Mouse (Mus musculus): ENCODE measurements around the gene Ap5b1.
A peak's percentile ranks its signal among the peaks of the same experiment; 100 is the strongest.

The Ap5b1 gene

GRCm38 (mm10) chr19:5609171-5609546, 41.3 kb downstream of the Ap5b1 start:
- TF ChIP-seq CTCF (conservative IDR thresholded peaks at IDR 0.05; ENCODE audit: low read length), result no peak
- no peak for TF ChIP-seq NANOG (IDR thresholded peaks at IDR 0.05; ENCODE audit: borderline replicate concordance, low read length)
- TF ChIP-seq POU5F1 (IDR thresholded peaks at IDR 0.05; ENCODE audit: borderline replicate concordance, low read length), result no peak
- Histone ChIP-seq H3K4me1 (replicated peaks; ENCODE audit: low read depth, low read length) (peaks cover 64% of the 10 kb centered on the region), H3K36me3 (ENCODE audit: insufficient read depth, low read length) (peaks cover 50% of the 10 kb centered on the region), H3K27me3 (ENCODE audit: insufficient read depth, low read length) (no peaks in the 10 kb centered on the region), H3K4me3 (replicated peaks; ENCODE audit: low read length) (peak overlapping the region; percentile 93), H3K9me3 (ENCODE audit: low read length) (no peaks in the 10 kb centered on the region)

GRCm38 (mm10) chr19:5609547-5610404, 42.0 kb downstream of the Ap5b1 start, which contains the start of gene Kat5:
Gene Kat5 (minus strand): TSS chr19:5610237.
- TF ChIP-seq CTCF (conservative IDR thresholded peaks at IDR 0.05; ENCODE audit: low read length), result no peak
- TF ChIP-seq POU5F1 (IDR thresholded peaks at IDR 0.05; ENCODE audit: borderline replicate concordance, low read length), result no peak
- no peak for TF ChIP-seq NANOG (IDR thresholded peaks at IDR 0.05; ENCODE audit: borderline replicate concordance, low read length)
- Histone ChIP-seq H3K4me3 (replicated peaks; ENCODE audit: low read length) (peak within 1 kb of the TSS; percentile 93), H3K9me3 (ENCODE audit: low read length) (no peaks in the 10 kb centered on the region), H3K36me3 (ENCODE audit: insufficient read depth, low read length) (peaks cover 44% of the 10 kb centered on the region), H3K4me1 (replicated peaks; ENCODE audit: low read depth, low read length) (peaks cover 58% of the 10 kb centered on the region), H3K27me3 (ENCODE audit: insufficient read depth, low read length) (no peaks in the 10 kb centered on the region)

GRCm38 (mm10) chr19:5611973-5612372, 44.1 kb downstream of the Ap5b1 start:
- Histone ChIP-seq H3K4me1 (replicated peaks; ENCODE audit: low read depth, low read length) (peaks cover 45% of the 10 kb centered on the region), H3K4me3 (replicated peaks; ENCODE audit: low read length) (no peak overlapping the region), H3K9me3 (ENCODE audit: low read length) (no peaks in the 10 kb centered on the region), H3K36me3 (ENCODE audit: insufficient read depth, low read length) (peaks cover 22% of the 10 kb centered on the region), H3K27me3 (ENCODE audit: insufficient read depth, low read length) (no peaks in the 10 kb centered on the region)
- TF ChIP-seq CTCF (conservative IDR thresholded peaks at IDR 0.05; ENCODE audit: low read length) (no peak), NANOG (IDR thresholded peaks at IDR 0.05; ENCODE audit: borderline replicate concordance, low read length) (no peak), POU5F1 (IDR thresholded peaks at IDR 0.05; ENCODE audit: borderline replicate concordance, low read length) (no peak)

GRCm38 (mm10) chr19:5612762-5613411, 45.1 kb downstream of the Ap5b1 start:
- Histone ChIP-seq H3K4me3 (replicated peaks; ENCODE audit: low read length) (no peak overlapping the region), H3K4me1 (replicated peaks; ENCODE audit: low read depth, low read length) (peaks cover 50% of the 10 kb centered on the region), H3K9me3 (ENCODE audit: low read length) (no peaks in the 10 kb centered on the region), H3K36me3 (ENCODE audit: insufficient read depth, low read length) (peaks cover 12% of the 10 kb centered on the region), H3K27me3 (ENCODE audit: insufficient read depth, low read length) (no peaks in the 10 kb centered on the region)
- TF ChIP-seq NANOG (IDR thresholded peaks at IDR 0.05; ENCODE audit: borderline replicate concordance, low read length) (no peak), POU5F1 (IDR thresholded peaks at IDR 0.05; ENCODE audit: borderline replicate concordance, low read length) (no peak), CTCF (conservative IDR thresholded peaks at IDR 0.05; ENCODE audit: low read length) (no peak)

- Histone ChIP-seq H3K36me3 (ENCODE audit: insufficient read depth, low read length) (no peaks in the 10 kb centered on the region), H3K4me3 (replicated peaks; ENCODE audit: low read length) (no peak overlapping the region), H3K27me3 (ENCODE audit: insufficient read depth, low read length) (no peaks in the 10 kb centered on the region), H3K4me1 (replicated peaks; ENCODE audit: low read depth, low read length) (peaks cover 41% of the 10 kb centered on the region), H3K9me3 (ENCODE audit: low read length) (no peaks in the 10 kb centered on the region)
- no peak for TF ChIP-seq NANOG (IDR thresholded peaks at IDR 0.05; ENCODE audit: borderline replicate concordance, low read length)
- no peak for TF ChIP-seq POU5F1 (IDR thresholded peaks at IDR 0.05; ENCODE audit: borderline replicate concordance, low read length)
- TF ChIP-seq CTCF (conservative IDR thresholded peaks at IDR 0.05; ENCODE audit: low read length), result no peak
Observed at GRCm38 (mm10) chr19:5614953-5615352, 47.1 kb downstream of the Ap5b1 start.

- peaks cover 24% of the 10 kb centered on the region for H3K4me1 ChIP-seq (replicated peaks; ENCODE audit: low read depth, low read length)
- H3K9me3 ChIP-seq (ENCODE audit: low read length), result no peaks in the 10 kb centered on the region
- H3K36me3 ChIP-seq (ENCODE audit: insufficient read depth, low read length), result no peaks in the 10 kb centered on the region
- no peak overlapping the region for H3K4me3 ChIP-seq (replicated peaks; ENCODE audit: low read length)
- TF ChIP-seq NANOG (IDR thresholded peaks at IDR 0.05; ENCODE audit: borderline replicate concordance, low read length) (no peak), CTCF (conservative IDR thresholded peaks at IDR 0.05; ENCODE audit: low read length) (no peak), POU5F1 (IDR thresholded peaks at IDR 0.05; ENCODE audit: borderline replicate concordance, low read length) (no peak)
- H3K27me3 ChIP-seq (ENCODE audit: insufficient read depth, low read length), result no peaks in the 10 kb centered on the region
Observed at GRCm38 (mm10) chr19:5620007-5620406, 52.2 kb downstream of the Ap5b1 start.
